Mouse (Mus musculus): Measurements from ENCODE around the gene A4galt. TPM values are rescaled to one million over a fixed set of nuclear protein-coding genes. Genes with fewer than 3 reads are reported as not detected.

A4galt gene
- polyA plus RNA-seq (2015; fragmentation: Nextera tagmentation; extraction: Ambion mirVana), result 0.13 and 0.25 TPM in 2 replicates

DNA sequence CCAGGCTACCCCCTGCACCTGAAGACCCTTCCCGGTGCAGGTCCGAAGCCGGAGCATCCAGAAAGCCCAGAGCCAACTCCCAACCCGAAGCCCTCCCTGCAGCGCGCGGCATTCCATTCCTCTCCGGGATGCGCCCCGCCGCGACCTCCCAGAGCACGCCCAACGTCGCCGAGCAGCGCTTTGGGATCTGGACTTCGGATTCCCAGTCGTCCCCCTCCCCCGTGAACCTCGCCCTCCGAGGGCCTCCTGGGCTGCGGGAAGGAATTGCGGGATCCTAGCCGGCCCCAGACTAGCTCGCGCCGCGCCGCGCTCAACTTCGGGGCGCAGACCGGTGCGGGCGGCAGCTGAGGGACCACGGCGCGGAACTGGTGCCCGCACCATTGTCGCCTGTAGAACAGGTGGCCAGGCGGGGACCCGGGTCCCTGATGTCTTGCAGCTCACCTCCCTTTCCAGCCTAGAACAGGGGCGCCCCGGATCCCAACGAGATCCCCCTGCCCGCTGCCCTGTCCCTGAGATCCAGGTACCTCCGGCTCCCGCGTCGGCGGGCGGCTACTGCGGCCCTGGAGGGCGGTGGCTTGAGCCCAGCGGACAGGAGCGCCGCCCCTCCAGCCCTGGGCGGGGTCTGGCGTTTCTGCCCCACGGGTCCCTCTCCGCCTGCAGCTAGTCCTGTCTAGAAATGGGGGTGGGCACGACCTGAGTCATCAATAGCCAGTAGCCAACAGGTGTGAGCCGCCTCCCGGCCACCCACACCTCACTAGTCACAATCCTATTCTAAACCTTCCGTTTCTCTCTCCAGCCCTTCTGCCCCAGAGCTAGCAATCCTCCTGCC lies at the start of gene A4galt:
Gene A4galt (minus strand): TSS at position 599 of the 829 bp plus-strand sequence.
- Histone ChIP-seq H3K27me3 (ENCODE audit: insufficient read depth, low read length) (peaks cover 32% of the 10 kb centered on the region), H3K9me3 (ENCODE audit: low read length) (no peaks in the 10 kb centered on the region), H3K9ac (replicated peaks) (peak within 1 kb of the TSS; percentile 26), H3K36me3 (replicated peaks; ENCODE audit: insufficient read depth, low read length) (no peaks in the 10 kb centered on the region), H3K4me2 (ENCODE audit: low read depth, low read length) (peak within 1 kb of the TSS; percentile 73), H3K4me3 (ENCODE audit: low read depth, low read length) (peak within 1 kb of the TSS; percentile 44), H3K4me1 (ENCODE audit: insufficient read depth) (peaks cover 6% of the 10 kb centered on the region), H3K27ac (ENCODE audit: low read depth) (no peak within 1 kb of the TSS)
- DNase-seq (peak; percentile 20), ATAC-seq (no peak; the same call in 1 of the 2 replicates)
- TF ChIP-seq CTCF (IDR thresholded peaks at IDR 0.05; ENCODE audit: low read depth), result no peak
- TF ChIP-seq EP300 (IDR thresholded peaks at IDR 0.05; ENCODE audit: low read depth), result no peak
- 4% methylated on average over 47 of the region's 66 CpGs for WGBS (ENCODE audit: insufficient replicate concordance)

DNA sequence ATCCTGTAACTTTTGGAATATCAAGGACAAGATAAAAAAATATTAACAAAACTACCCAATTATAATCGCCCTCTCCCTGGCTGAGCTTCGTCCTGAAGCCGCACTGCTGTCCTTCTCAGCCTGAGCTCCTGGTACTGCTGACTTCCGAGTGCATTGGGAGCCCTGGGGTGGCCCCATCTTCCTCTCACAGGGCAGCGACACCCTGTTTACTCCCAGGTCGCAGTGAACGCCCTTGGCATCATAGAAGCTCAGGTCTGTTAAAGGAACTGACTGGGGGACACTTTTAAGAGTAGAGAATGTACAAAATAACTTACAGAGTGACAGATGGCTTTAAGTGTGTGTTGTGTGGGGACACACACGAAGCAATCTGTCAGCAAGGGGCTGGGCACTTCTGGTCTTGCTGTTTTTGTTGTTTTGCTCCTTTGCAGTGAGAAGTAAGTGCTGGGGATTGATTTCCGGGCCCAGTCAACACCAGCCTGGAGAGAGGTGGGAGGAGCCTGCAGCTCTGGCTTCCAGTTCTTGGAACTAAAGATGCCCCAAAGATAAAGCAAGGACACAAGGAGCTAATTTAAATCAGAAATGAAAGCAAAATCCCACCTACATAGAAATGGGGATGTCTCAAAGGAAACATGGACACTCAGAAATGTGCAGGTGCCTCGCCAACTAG lies 48.5 kb upstream of the A4galt start:
- H3K4me2 ChIP-seq (ENCODE audit: low read depth, low read length), result no peak overlapping the region
- DNase-seq, result no peak
- 66% methylated on average over 10 of the region's 10 CpGs for WGBS (ENCODE audit: insufficient replicate concordance)
- H3K36me3 ChIP-seq (replicated peaks; ENCODE audit: insufficient read depth, low read length), result peaks cover 4% of the 10 kb centered on the region; the same call in 1 of the 2 replicates
- H3K4me3 ChIP-seq (ENCODE audit: low read depth, low read length), result no peak overlapping the region
- peaks cover 15% of the 10 kb centered on the region for H3K4me1 ChIP-seq (ENCODE audit: insufficient read depth)
- 0 out of 2 replicates have a peak, but pooled peaks have one; percentile 37 for ATAC-seq
- no peak for TF ChIP-seq CTCF (IDR thresholded peaks at IDR 0.05; ENCODE audit: low read depth)
- no peak for TF ChIP-seq EP300 (IDR thresholded peaks at IDR 0.05; ENCODE audit: low read depth)
- H3K9me3 ChIP-seq (ENCODE audit: low read length), result no peaks in the 10 kb centered on the region
- H3K27ac ChIP-seq (ENCODE audit: low read depth), result no peak overlapping the region; the same call in 1 of the 2 replicates
- no peak overlapping the region for H3K9ac ChIP-seq (replicated peaks)
- no peaks in the 10 kb centered on the region for H3K27me3 ChIP-seq (ENCODE audit: insufficient read depth, low read length)

DNA sequence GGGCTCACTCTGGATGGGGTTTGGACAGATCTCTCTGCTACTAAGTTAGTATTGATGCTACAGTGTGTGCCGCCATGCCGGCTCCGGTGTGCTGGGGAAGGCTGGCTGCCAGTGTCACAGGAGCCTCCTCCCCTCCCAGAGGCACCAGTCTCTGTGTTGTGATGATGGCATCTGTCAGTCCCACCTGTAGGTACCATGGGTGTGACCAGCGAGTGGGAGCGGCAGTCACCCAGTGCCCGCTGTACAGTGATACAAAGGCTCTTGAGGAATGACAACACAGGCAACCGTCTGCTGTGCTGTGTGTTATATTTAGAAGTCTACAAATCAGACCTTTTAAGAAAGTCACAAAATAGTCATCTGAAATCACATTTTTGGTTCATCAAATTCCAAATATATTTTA lies 47.9 kb upstream of the A4galt start:
- Histone ChIP-seq H3K27ac (ENCODE audit: low read depth) (no peak overlapping the region), H3K4me1 (ENCODE audit: insufficient read depth) (peaks cover 11% of the 10 kb centered on the region), H3K4me3 (ENCODE audit: low read depth, low read length) (no peak overlapping the region), H3K27me3 (ENCODE audit: insufficient read depth, low read length) (no peaks in the 10 kb centered on the region), H3K36me3 (replicated peaks; ENCODE audit: insufficient read depth, low read length) (peaks cover 4% of the 10 kb centered on the region; the same call in 1 of the 2 replicates), H3K9me3 (ENCODE audit: low read length) (no peaks in the 10 kb centered on the region), H3K4me2 (ENCODE audit: low read depth, low read length) (no peak overlapping the region), H3K9ac (replicated peaks) (no peak overlapping the region)
- no peak for TF ChIP-seq EP300 (IDR thresholded peaks at IDR 0.05; ENCODE audit: low read depth)
- TF ChIP-seq CTCF (IDR thresholded peaks at IDR 0.05; ENCODE audit: low read depth), result no peak
- DNase-seq (no peak), ATAC-seq (no peak)
- WGBS (ENCODE audit: insufficient replicate concordance), result 89% methylated on average over 7 of the region's 7 CpGs

DNA sequence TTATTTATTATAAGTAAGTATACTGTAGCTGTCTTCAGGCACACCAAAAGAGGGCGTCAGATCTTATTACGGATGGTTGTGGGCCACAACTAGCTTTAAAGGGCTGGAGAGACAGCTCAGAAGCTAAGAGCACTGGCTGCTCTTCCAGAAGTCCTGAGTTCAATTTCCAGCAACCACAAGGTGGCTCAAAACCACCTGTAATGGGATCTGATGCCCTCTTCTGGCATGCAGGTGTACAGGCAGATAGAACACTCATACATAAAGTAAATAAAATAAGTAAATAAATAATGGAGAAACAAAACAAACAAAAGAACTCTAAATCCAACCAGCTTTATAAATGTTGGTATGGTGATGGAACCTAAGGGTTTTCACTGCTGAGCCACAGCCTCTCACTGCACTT lies 47.2 kb upstream of the A4galt start:
- H3K27me3 ChIP-seq (ENCODE audit: insufficient read depth, low read length), result no peaks in the 10 kb centered on the region
- no peak for DNase-seq
- H3K9ac ChIP-seq (replicated peaks), result no peak overlapping the region
- no peaks in the 10 kb centered on the region for H3K9me3 ChIP-seq (ENCODE audit: low read length)
- H3K27ac ChIP-seq (ENCODE audit: low read depth), result no peak overlapping the region
- WGBS (ENCODE audit: insufficient replicate concordance), result 92% methylated on average over 2 of the region's 2 CpGs
- no peak for ATAC-seq
- no peak overlapping the region for H3K4me2 ChIP-seq (ENCODE audit: low read depth, low read length)
- H3K4me1 ChIP-seq (ENCODE audit: insufficient read depth), result peaks cover 6% of the 10 kb centered on the region
- peaks cover 4% of the 10 kb centered on the region; the same call in 1 of the 2 replicates for H3K36me3 ChIP-seq (replicated peaks; ENCODE audit: insufficient read depth, low read length)
- H3K4me3 ChIP-seq (ENCODE audit: low read depth, low read length), result no peak overlapping the region
- TF ChIP-seq EP300 (IDR thresholded peaks at IDR 0.05; ENCODE audit: low read depth) (no peak), CTCF (IDR thresholded peaks at IDR 0.05; ENCODE audit: low read depth) (peak; percentile 56)

DNA sequence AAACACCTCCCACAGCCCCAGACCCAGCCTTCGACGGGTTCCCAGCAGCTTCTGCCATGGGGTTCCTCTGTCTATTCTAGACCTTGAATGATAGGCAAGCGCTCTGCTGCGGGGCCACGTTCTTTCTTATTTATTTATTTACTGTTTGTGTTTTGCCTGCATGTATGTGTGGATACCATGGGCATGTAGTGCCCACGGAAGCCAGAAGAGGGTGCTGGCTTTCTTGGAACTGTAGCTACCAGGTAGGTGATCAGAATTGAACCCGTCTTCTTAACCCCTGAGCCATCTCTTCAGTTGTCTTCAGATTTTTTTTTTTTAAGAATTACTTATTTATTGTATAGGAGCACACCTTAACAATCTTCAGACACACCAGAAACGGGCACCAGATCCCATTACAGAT lies 46.7 kb upstream of the A4galt start:
- Histone ChIP-seq H3K27me3 (ENCODE audit: insufficient read depth, low read length) (no peaks in the 10 kb centered on the region), H3K27ac (ENCODE audit: low read depth) (no peak overlapping the region), H3K9me3 (ENCODE audit: low read length) (no peaks in the 10 kb centered on the region), H3K4me1 (ENCODE audit: insufficient read depth) (peaks cover 4% of the 10 kb centered on the region; the same call in 1 of the 2 replicates), H3K4me2 (ENCODE audit: low read depth, low read length) (no peak overlapping the region), H3K4me3 (ENCODE audit: low read depth, low read length) (no peak overlapping the region), H3K36me3 (replicated peaks; ENCODE audit: insufficient read depth, low read length) (peaks cover 4% of the 10 kb centered on the region; the same call in 1 of the 2 replicates), H3K9ac (replicated peaks) (no peak overlapping the region)
- 74% methylated on average over 8 of the region's 8 CpGs for WGBS (ENCODE audit: insufficient replicate concordance)
- ATAC-seq, result no peak
- TF ChIP-seq EP300 (IDR thresholded peaks at IDR 0.05; ENCODE audit: low read depth) (no peak), CTCF (IDR thresholded peaks at IDR 0.05; ENCODE audit: low read depth) (peak; percentile 57)
- DNase-seq, result no peak

DNA sequence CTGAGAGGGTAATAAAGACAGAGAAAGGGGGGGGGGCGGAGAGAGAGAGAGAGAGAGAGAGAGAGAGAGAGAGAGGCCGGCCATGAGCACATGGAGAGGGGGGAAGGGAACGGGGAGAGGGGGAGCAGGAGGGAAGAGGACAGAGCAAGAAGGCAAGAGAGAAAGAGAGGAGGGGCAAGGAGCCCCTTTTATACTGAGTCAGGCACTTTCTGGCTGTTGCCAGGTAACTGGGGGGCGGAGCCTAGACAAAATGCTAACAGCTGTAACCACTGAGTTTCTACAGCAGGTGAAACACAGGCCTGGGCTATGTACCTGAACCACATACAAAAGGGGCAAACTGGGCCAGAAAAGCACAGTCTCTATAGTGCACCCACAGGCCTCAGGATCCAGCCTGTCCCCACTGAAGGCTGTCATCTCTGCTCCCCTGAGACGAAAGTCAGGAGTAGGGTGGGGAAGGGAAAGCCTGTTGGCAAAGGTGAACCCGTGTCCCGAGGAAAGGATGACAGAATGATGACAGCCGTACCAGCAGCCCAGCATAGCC lies 45.3 kb upstream of the A4galt start:
- Histone ChIP-seq H3K27ac (ENCODE audit: low read depth) (no peak overlapping the region), H3K36me3 (replicated peaks; ENCODE audit: insufficient read depth, low read length) (peaks cover 4% of the 10 kb centered on the region; the same call in 1 of the 2 replicates), H3K4me2 (ENCODE audit: low read depth, low read length) (no peak overlapping the region), H3K9me3 (ENCODE audit: low read length) (no peaks in the 10 kb centered on the region), H3K4me3 (ENCODE audit: low read depth, low read length) (no peak overlapping the region), H3K4me1 (ENCODE audit: insufficient read depth) (0 out of 2 replicates have a peak, but pooled peaks cover 4% of the 10 kb centered on the region), H3K9ac (replicated peaks) (no peak overlapping the region), H3K27me3 (ENCODE audit: insufficient read depth, low read length) (no peaks in the 10 kb centered on the region)
- 70% methylated on average over 8 of the region's 8 CpGs for WGBS (ENCODE audit: insufficient replicate concordance)
- TF ChIP-seq EP300 (IDR thresholded peaks at IDR 0.05; ENCODE audit: low read depth) (no peak), CTCF (IDR thresholded peaks at IDR 0.05; ENCODE audit: low read depth) (no peak)
- ATAC-seq (no peak), DNase-seq (no peak)

Data from liver, postnatal 0 days (tissue).